Mouse (Mus musculus) neural tube, embryonic 15.5 days (tissue): ENCODE measurements at regions not wholly inside any gene's neighbourhood (a gene's known extent, or its start where the extent isn't known, plus 50 kb on each side); places are given as distances from the start of the nearest gene placed in this dataset.

Experiments
- ATAC-seq: fragments of 200-750 bp; cut with Nextera tagmentation; 2 replicates; pipeline ENCODE4 v1.8.0; 2017; ENCODE audit warnings: mild to moderate bottlenecking, moderate TSS enrichment, moderate library complexity; ENCODE audit not compliant: low FRiP score
- H3K27ac ChIP-seq: fragments of 300-500 bp; sonication (generic); replicated peaks from 2 replicates; pipeline ENCODE4 v1.5.1; 2015; ENCODE audit warnings: mild to moderate bottlenecking, inconsistent platforms
- H3K27me3 ChIP-seq: fragments of 300-500 bp; sonication (generic); replicated peaks from 2 replicates; pipeline ENCODE4 v1.6.1; 2015; ENCODE audit warnings: inconsistent platforms
- H3K36me3 ChIP-seq: fragments of 300-500 bp; sonication (generic); 2 replicates; pipeline ENCODE4 v1.6.1; 2015; ENCODE audit warnings: inconsistent platforms
- H3K4me1 ChIP-seq: fragments of 300-500 bp; sonication (generic); 2 replicates; pipeline ENCODE4 v1.6.1; 2015; ENCODE audit warnings: inconsistent platforms
- H3K4me2 ChIP-seq: fragments of 300-500 bp; sonication (generic); 2 replicates; pipeline ENCODE4 v1.6.1; 2015; ENCODE audit warnings: inconsistent platforms, mild to moderate bottlenecking, moderate library complexity
- H3K4me3 ChIP-seq: fragments of 300-500 bp; sonication (generic); replicated peaks from 2 replicates; pipeline ENCODE4 v1.5.1; 2015; ENCODE audit warnings: mild to moderate bottlenecking, inconsistent platforms
- H3K9ac ChIP-seq: fragments of 300-500 bp; sonication (generic); replicated peaks from 2 replicates; pipeline ENCODE4 v1.6.1; 2015; ENCODE audit warnings: mild to moderate bottlenecking, inconsistent platforms
- H3K9me3 ChIP-seq: fragments of 300-500 bp; sonication (generic); replicated peaks from 2 replicates; pipeline ENCODE4 v1.6.1; 2016; ENCODE audit warnings: inconsistent platforms
- WGBS: fragments of 180-500 bp; shearing (Covaris S2); methylation state at CpG from one replicate; pipeline ENCODE4 v1.1.7; 2015; ENCODE audit warnings: mixed read lengths; 5-methylcytosine and 5-hydroxymethylcytosine counted together

GRCm38 (mm10) chr13:107703736-107704135 is 340.5 kb upstream of the Smim15 start:
- H3K4me2 ChIP-seq, result no peak overlapping the region
- 65% methylated on average over 7 of the region's 7 CpGs for WGBS
- H3K27me3 ChIP-seq, result no peaks in the 10 kb centered on the region
- no peaks in the 10 kb centered on the region for H3K36me3 ChIP-seq
- no peak for ATAC-seq
- peaks cover 12% of the 10 kb centered on the region for H3K4me1 ChIP-seq
- H3K9me3 ChIP-seq, result no peaks in the 10 kb centered on the region
- H3K4me3 ChIP-seq, result no peak overlapping the region
- no peak overlapping the region for H3K9ac ChIP-seq
- H3K27ac ChIP-seq, result no peak overlapping the region

GRCm38 (mm10) chr13:107700268-107701139 is 343.7 kb upstream of the Smim15 start:
- H3K9me3 ChIP-seq, result no peaks in the 10 kb centered on the region
- peak; percentile 71; the same call in 1 of the 2 replicates for ATAC-seq
- H3K4me1 ChIP-seq, result peaks cover 12% of the 10 kb centered on the region
- peak overlapping the region; percentile 41; the same call in 1 of the 2 replicates for H3K27ac ChIP-seq
- H3K27me3 ChIP-seq, result no peaks in the 10 kb centered on the region
- H3K4me2 ChIP-seq, result 0 out of 2 replicates have a peak overlapping the region, but pooled peaks have one; percentile 1
- 32% methylated on average over 10 of the region's 10 CpGs for WGBS
- no peaks in the 10 kb centered on the region for H3K36me3 ChIP-seq
- H3K4me3 ChIP-seq, result no peak overlapping the region
- no peak overlapping the region; the same call in 1 of the 2 replicates for H3K9ac ChIP-seq

- Histone ChIP-seq H3K9me3 (no peaks in the 10 kb centered on the region), H3K4me1 (peaks cover 12% of the 10 kb centered on the region), H3K4me2 (no peak overlapping the region), H3K27ac (no peak overlapping the region), H3K36me3 (no peaks in the 10 kb centered on the region), H3K27me3 (no peaks in the 10 kb centered on the region), H3K9ac (no peak overlapping the region), H3K4me3 (no peak overlapping the region)
- no peak for ATAC-seq
- 88% methylated on average over 5 of the region's 5 CpGs for WGBS
Measured at GRCm38 (mm10) chr13:107699251-107699650, 345.0 kb upstream of the Smim15 start.

GRCm38 (mm10) chr13:107698345-107698744 is 345.9 kb upstream of the Smim15 start:
- H3K4me3 ChIP-seq, result no peak overlapping the region
- ATAC-seq, result no peak
- H3K4me2 ChIP-seq, result no peak overlapping the region
- H3K27me3 ChIP-seq, result no peaks in the 10 kb centered on the region
- H3K36me3 ChIP-seq, result no peaks in the 10 kb centered on the region
- no peaks in the 10 kb centered on the region for H3K9me3 ChIP-seq
- H3K4me1 ChIP-seq, result peaks cover 12% of the 10 kb centered on the region
- H3K27ac ChIP-seq, result no peak overlapping the region
- no peak overlapping the region for H3K9ac ChIP-seq
- WGBS, result 94% methylated on average over 7 of the region's 7 CpGs

- H3K36me3 ChIP-seq, result no peaks in the 10 kb centered on the region
- H3K4me2 ChIP-seq, result no peak overlapping the region
Measured at GRCm38 (mm10) chr13:107692123-107692830, 352.0 kb upstream of the Smim15 start.

GRCm38 (mm10) chr13:107688972-107689371 is 355.3 kb upstream of the Smim15 start:
- 72% methylated on average over 6 of the region's 6 CpGs for WGBS
- no peak for ATAC-seq
- H3K4me1 ChIP-seq, result no peaks in the 10 kb centered on the region
- no peak overlapping the region for H3K4me2 ChIP-seq
- no peaks in the 10 kb centered on the region for H3K36me3 ChIP-seq
- no peak overlapping the region for H3K4me3 ChIP-seq
- no peak overlapping the region for H3K9ac ChIP-seq
- no peak overlapping the region for H3K27ac ChIP-seq
- no peaks in the 10 kb centered on the region for H3K27me3 ChIP-seq
- H3K9me3 ChIP-seq, result no peaks in the 10 kb centered on the region

More at GRCm38 (mm10) chr13:107692123-107692830, 352.0 kb upstream of the Smim15 start:
- Histone ChIP-seq H3K27me3 (no peaks in the 10 kb centered on the region), H3K27ac (no peak overlapping the region), H3K4me1 (no peaks in the 10 kb centered on the region), H3K9ac (no peak overlapping the region), H3K4me3 (no peak overlapping the region), H3K9me3 (no peaks in the 10 kb centered on the region)
- WGBS, result 81% methylated on average over 5 of the region's 5 CpGs
- no peak for ATAC-seq

- H3K4me3 ChIP-seq, result no peak overlapping the region
- no peak for ATAC-seq
- no peaks in the 10 kb centered on the region for H3K36me3 ChIP-seq
- no peak overlapping the region for H3K9ac ChIP-seq
- WGBS, result 87% methylated on average over 3 of the region's 3 CpGs
- no peaks in the 10 kb centered on the region for H3K27me3 ChIP-seq
- no peaks in the 10 kb centered on the region for H3K4me1 ChIP-seq
- H3K27ac ChIP-seq, result no peak overlapping the region
- no peaks in the 10 kb centered on the region for H3K9me3 ChIP-seq
- H3K4me2 ChIP-seq, result no peak overlapping the region
Measured at GRCm38 (mm10) chr13:107685231-107685630, 359.0 kb upstream of the Smim15 start.

GRCm38 (mm10) chr13:107683909-107684308 is 360.3 kb upstream of the Smim15 start:
- H3K4me1 ChIP-seq, result no peaks in the 10 kb centered on the region
- no peak for ATAC-seq
- 78% methylated on average over 3 of the region's 3 CpGs for WGBS
- H3K4me3 ChIP-seq, result no peak overlapping the region
- H3K36me3 ChIP-seq, result no peaks in the 10 kb centered on the region
- H3K9ac ChIP-seq, result no peak overlapping the region
- H3K27me3 ChIP-seq, result no peaks in the 10 kb centered on the region
- no peaks in the 10 kb centered on the region for H3K9me3 ChIP-seq
- H3K27ac ChIP-seq, result no peak overlapping the region
- no peak overlapping the region for H3K4me2 ChIP-seq

- H3K27ac ChIP-seq, result no peak overlapping the region
- no peak overlapping the region for H3K4me3 ChIP-seq
- H3K4me2 ChIP-seq, result no peak overlapping the region
- H3K9me3 ChIP-seq, result no peaks in the 10 kb centered on the region
- ATAC-seq, result no peak
- H3K27me3 ChIP-seq, result no peaks in the 10 kb centered on the region
- peaks cover 5% of the 10 kb centered on the region for H3K4me1 ChIP-seq
- no peaks in the 10 kb centered on the region for H3K36me3 ChIP-seq
- 79% methylated on average over 5 of the region's 5 CpGs for WGBS
- H3K9ac ChIP-seq, result no peak overlapping the region
Measured at GRCm38 (mm10) chr13:107681719-107682118, 362.5 kb upstream of the Smim15 start.

- Histone ChIP-seq H3K9ac (no peak overlapping the region), H3K36me3 (no peaks in the 10 kb centered on the region), H3K4me3 (no peak overlapping the region), H3K4me1 (peaks cover 16% of the 10 kb centered on the region), H3K27ac (no peak overlapping the region), H3K27me3 (no peaks in the 10 kb centered on the region), H3K4me2 (no peak overlapping the region), H3K9me3 (no peaks in the 10 kb centered on the region)
- no peak for ATAC-seq
Measured at GRCm38 (mm10) chr13:107678860-107679259, 365.4 kb upstream of the Smim15 start.

- Histone ChIP-seq H3K36me3 (no peaks in the 10 kb centered on the region), H3K27me3 (no peaks in the 10 kb centered on the region), H3K27ac (peak overlapping the region; percentile 58), H3K4me1 (peaks cover 16% of the 10 kb centered on the region), H3K4me3 (no peak overlapping the region), H3K4me2 (no peak overlapping the region), H3K9me3 (no peaks in the 10 kb centered on the region), H3K9ac (no peak overlapping the region)
- no peak for ATAC-seq
- WGBS, result 57% methylated on average over 8 of the region's 8 CpGs
Measured at GRCm38 (mm10) chr13:107677091-107677470, 367.2 kb upstream of the Smim15 start.
